Mouse (Mus musculus) kidney, postnatal 4 days (tissue): ENCODE data around the gene Asap2.
A peak's percentile ranks its signal among the peaks of the same experiment; 100 is the strongest.

Source experiments
- DNase-seq, 2 experiments: peaks; one replicate each; pipeline ENCODE4 v3.0.0; 2021; ENCODE audit warnings: mixed read lengths in 2 of 2

The Asap2 gene

DNA sequence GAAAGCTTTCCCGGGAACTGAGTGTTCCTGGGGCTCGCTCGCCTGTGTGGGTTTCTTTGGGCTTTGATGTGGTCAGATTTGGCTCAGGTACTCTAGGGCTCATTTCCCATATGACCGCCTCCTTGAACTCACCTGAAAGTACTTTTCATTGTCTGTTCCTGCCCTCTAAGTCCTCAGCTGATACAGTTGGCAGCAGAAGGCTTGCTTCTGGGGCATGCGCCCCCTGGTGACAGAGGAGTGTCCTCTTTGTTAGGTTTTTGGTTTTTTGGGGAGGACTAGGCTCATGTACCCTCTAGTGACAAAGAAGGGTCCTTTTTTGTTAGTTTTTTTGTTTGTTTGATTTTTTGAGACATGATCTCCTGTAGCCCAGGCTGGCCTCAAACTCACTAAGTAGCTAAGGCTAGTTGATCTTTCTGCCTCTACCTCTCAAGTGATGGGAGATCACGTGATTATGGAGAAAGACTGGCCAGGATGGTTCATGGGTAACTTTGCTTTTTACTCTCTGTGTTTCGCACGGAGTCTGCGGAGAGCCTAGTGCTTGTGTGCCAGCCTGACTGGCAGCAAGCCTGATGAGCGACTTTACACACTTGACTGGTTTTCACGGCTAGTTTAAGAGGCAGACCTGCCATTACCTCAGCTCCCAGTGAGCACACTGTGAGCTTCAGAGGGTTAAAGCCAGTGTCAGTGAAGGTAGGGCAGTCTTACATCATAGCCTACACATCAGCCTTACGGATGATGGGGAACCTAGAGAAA, 328.1 kb downstream of the Asap2 start:
- peak; percentile 82 to 86 for DNase-seq
